Mouse (Mus musculus) gastrocnemius, adult 2 months (tissue): ENCODE measurements at regions not wholly inside any gene's neighbourhood (a gene's known extent, or its start where the extent isn't known, plus 50 kb on each side); places are given as distances from the start of the nearest gene placed in this dataset.

Experiments used
- DNase-seq: peaks from one replicate; pipeline ENCODE4 v3.0.0; 2022
- H3K27ac ChIP-seq: fragments of 200-600 bp; 2 replicates; pipeline ENCODE4 v1.8.1; 2022; ENCODE audit warnings: mild to moderate bottlenecking
- H3K4me3 ChIP-seq: fragments of 200-600 bp; 2 replicates; pipeline ENCODE4 v1.8.1; 2022; ENCODE audit warnings: mild to moderate bottlenecking, moderate library complexity
- CTCF ChIP-seq: fragments of 200-600 bp; IDR thresholded peaks from 2 replicates; pipeline ENCODE4 v1.8.1; 2022; ENCODE audit warnings: antibody characterized with exemption, mild to moderate bottlenecking, moderate library complexity
- intact Hi-C: fragments of 180-260 bp; cut with DNase I; formaldehyde crosslinking; loops from one replicate; pipeline ENCODE4 v1.15.1; 2025

DNA sequence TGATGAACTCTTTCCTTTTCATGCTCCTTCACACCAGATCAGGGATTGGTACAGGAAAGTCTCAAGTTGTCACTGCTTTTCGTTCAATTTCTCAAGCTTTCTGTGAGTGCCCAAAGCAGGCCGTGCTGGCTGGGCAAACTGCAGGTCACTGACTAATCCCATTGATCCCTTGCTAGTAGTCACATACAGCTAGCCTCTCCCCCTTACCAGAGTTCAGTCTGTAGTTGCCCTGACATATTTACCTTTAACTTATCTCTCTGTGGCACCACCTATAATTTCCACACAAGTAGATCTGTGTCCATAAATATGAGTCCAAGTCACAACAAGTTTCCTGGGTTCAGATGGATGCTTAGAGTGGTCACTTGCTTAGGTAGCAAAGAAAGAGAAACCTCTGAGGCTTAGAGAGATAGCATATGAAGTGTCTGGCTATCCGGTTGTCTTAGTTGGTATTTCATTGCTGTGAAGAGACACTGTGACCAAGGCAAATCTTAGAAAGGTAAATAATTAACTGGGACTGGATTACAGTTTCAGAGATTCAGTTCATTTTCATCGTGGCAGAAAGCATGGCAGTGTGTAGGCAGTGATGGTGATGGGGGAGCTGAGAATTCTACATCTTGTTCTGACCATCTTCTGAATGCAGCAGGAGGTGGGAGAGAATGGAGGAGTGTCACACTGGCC is 362.8 kb upstream of the Pcsk5 start:
- intact Hi-C loops: no loop called here
- DNase-seq: no peak
- no peak overlapping the region for H3K27ac ChIP-seq
- no peak for TF ChIP-seq CTCF
- no peak overlapping the region for H3K4me3 ChIP-seq

DNA sequence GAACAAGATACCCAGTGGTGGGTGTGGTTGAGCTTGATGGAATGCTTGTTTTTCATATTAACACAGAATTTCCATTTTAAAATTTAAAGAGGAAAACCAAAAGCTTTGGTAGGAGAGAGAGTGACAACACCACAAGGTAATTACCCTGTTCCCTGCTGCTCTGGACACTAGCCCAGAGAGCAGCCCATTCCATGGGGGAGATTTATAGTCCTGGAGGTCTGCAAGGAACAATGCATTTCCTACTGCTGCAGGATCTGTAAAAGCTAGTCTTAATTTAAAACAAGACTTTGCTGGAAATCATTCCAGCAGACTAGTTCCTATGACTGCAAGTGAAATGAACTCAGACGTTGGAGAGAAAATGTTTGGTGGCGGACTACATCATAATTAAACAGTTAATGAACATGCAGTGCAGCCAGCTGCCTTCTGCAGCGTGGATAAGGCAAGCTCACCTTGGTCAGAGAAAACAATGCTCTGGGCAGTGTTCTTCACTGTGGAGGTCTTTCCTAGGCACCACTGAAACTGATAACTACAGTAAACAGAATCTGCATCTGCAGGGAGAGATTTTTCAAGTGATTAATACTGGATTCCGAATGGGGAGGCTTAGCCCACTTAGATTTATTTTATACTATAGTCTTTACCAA is 351.8 kb upstream of the Pcsk5 start:
- Histone ChIP-seq H3K4me3 (no peak overlapping the region), H3K27ac (no peak overlapping the region)
- TF ChIP-seq CTCF: no peak
- no peak for DNase-seq
- intact Hi-C loops: no loop called here

GRCm38 (mm10) chr19:18188122-18188866 is 350.9 kb upstream of the Pcsk5 start:
- intact Hi-C loops: no loop called here
- H3K27ac ChIP-seq: no peak overlapping the region

DNA sequence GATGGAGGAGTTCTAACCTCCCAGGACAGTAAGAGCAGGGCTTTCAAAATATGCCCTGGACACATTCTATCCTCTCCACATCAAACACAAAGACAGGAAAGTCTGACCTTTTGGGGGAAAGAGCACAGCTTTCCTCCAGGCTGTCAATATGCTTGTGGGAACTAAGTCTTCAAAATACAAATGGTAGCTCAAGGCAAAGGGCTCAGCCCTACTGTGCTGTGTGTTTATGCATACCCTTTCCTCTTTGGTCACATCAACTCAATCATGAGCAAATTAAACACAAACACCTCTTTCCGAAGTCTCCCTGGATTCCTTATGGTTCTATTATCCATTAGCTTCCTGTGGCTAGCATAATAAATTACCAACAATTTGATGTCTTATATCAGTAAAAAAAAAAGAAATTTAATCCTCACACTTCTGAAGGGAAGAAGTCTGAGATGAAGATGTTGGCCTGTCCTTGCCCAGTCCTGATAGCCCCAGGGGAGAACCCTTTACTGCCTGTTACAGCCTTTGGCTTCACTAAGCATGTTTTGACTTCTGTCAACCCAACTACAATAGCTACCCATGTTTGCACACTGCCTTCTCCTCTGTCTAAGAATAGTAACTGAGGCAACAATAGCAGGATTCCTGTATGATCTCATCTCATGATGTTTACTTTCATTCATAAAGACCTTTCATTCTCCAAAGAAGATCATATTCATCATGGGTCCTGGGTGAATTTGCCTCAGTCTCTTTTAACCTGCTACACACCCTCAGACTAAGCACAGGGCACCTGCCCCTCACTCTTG is 348.5 kb upstream of the Pcsk5 start:
- intact Hi-C loops: no loop called here
- H3K4me3 ChIP-seq: no peak overlapping the region
- DNase-seq: no peak
- no peak overlapping the region for H3K27ac ChIP-seq
- TF ChIP-seq CTCF: no peak

More at GRCm38 (mm10) chr19:18188122-18188866, 350.9 kb upstream of the Pcsk5 start:
- DNase-seq: no peak
- no peak overlapping the region for H3K4me3 ChIP-seq
- TF ChIP-seq CTCF: no peak

- intact Hi-C loops: no loop called here
- Histone ChIP-seq H3K27ac (no peak overlapping the region), H3K4me3 (no peak overlapping the region)
- DNase-seq: no peak
- TF ChIP-seq CTCF: no peak
These were observed 347.8 kb upstream of the Pcsk5 start for GRCm38 (mm10) chr19:18185211-18185610.

DNA sequence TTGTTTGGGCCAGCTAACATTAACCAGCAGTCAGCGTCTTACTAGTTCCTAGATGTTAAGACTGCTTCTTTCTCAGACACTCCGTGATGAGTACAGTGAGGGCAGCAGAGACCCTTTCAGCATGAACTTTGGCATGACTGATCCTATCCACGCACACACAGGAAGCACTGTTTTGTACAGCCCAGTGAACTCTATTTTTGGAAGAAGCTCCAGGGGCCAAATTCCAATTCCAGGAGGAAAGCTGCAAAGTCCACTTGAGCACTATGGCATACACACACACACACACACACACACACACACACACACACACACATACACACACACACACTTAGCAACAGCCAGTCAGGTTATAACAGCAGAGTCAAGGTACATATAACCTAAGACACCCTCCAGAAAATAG is 338.8 kb upstream of the Pcsk5 start:
- DNase-seq: no peak
- no peak for TF ChIP-seq CTCF
- H3K4me3 ChIP-seq: no peak overlapping the region
- intact Hi-C loops: no loop called here
- H3K27ac ChIP-seq: no peak overlapping the region

DNA sequence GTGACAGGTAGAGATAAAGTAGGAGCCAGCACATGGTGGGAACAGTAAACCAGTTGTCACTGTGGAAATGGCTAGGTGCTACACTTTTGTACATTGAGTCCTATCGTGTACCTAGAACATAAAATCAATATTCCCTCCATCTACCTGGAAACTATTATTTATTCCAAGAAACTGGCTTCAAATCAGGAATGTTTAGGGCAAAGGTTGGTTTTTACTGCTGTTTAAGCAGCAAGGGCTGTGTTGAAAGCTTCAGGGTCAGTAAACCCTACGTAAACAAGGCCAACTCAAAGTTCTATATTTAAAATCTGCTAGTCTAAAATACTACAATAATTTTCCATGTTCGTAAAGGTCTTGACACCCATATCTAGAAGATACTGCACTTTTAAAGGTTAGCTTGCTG is 309.1 kb upstream of the Pcsk5 start:
- Histone ChIP-seq H3K27ac (no peak overlapping the region), H3K4me3 (no peak overlapping the region)
- TF ChIP-seq CTCF: no peak
- intact Hi-C loops: no loop called here
- no peak for DNase-seq

- TF ChIP-seq CTCF: no peak
- H3K27ac ChIP-seq: no peak overlapping the region
- no peak for DNase-seq
- intact Hi-C loops: no loop called here
- H3K4me3 ChIP-seq: no peak overlapping the region
These were observed 293.5 kb upstream of the Pcsk5 start for GRCm38 (mm10) chr19:18130936-18131335.

- intact Hi-C loops: no loop called here
- no peak for DNase-seq
- H3K27ac ChIP-seq: no peak overlapping the region
- no peak for TF ChIP-seq CTCF
- H3K4me3 ChIP-seq: no peak overlapping the region
These were observed 291.4 kb upstream of the Pcsk5 start for GRCm38 (mm10) chr19:18128786-18129185.

GRCm38 (mm10) chr19:18106236-18106635 is 268.8 kb upstream of the Pcsk5 start:
- DNase-seq: no peak
- Histone ChIP-seq H3K27ac (no peak overlapping the region), H3K4me3 (no peak overlapping the region)
- intact Hi-C loops: no loop called here
- TF ChIP-seq CTCF: no peak

GRCm38 (mm10) chr19:18104590-18104989 is 267.2 kb upstream of the Pcsk5 start:
- TF ChIP-seq CTCF: no peak
- no peak overlapping the region for H3K4me3 ChIP-seq
- no peak for DNase-seq
- no peak overlapping the region for H3K27ac ChIP-seq
- intact Hi-C loops: no loop called here

DNA sequence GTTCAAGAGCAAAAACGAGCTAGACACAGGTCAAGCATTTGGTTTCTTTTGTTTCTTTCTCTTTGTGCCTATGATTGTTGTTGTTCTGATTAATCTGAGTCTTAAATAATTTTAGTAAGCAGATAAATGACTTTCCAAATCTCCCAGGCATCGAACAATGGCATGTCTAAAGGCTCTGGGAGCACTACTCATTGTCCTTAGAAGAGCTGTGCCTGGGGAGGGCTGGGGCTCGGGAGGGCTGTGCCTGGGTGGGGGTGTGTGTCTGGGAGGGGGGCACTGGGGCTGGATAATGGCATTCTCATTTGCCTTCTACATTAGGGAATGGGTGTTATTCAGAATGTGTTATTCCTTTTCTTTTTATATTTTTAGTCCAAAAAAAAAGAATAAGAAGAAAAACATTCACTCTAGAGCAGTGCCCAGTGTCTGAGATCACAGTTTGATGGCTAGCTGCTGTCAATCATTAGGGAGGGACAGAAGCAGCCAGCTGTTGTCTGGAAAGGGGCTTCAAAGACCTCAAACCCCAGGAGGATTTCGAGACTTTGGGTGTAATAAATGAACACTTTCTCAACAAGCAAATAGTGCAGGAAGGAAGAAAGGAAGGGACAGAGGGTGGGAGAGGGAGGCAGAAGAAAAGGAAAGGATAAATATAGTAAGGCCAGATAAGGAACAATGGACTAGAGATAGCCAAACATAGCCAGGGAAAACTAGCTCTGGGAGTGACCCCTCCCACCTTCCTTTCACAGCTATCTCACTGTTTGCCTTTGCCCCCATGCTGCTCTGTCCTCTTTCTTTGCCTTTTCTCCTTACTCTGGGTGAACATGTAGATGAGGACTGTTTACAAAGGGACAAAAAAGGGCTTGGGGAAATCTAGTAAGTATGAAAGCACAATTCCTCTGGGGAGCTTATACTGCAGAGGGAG is 264.2 kb upstream of the Pcsk5 start:
- H3K4me3 ChIP-seq: no peak overlapping the region
- no peak for DNase-seq
- intact Hi-C loops: no loop called here
- TF ChIP-seq CTCF: no peak
- no peak overlapping the region for H3K27ac ChIP-seq
